Mouse (Mus musculus): Measurements from ENCODE around the gene Pskh1.

The Pskh1 gene

GRCm38 (mm10) chr8:105892432-105892831 is 7.8 kb upstream of the Pskh1 start:
- in situ Hi-C loops (cut with MboI, MseI), result no loop called here

- in situ Hi-C loops (cut with MboI, MseI), result no loop called here
Measured at GRCm38 (mm10) chr8:105893339-105893738, 6.9 kb upstream of the Pskh1 start, which contains the start of gene Nrn1l. TSS of gene Nrn1l (plus strand) at chr8:105893567.

DNA sequence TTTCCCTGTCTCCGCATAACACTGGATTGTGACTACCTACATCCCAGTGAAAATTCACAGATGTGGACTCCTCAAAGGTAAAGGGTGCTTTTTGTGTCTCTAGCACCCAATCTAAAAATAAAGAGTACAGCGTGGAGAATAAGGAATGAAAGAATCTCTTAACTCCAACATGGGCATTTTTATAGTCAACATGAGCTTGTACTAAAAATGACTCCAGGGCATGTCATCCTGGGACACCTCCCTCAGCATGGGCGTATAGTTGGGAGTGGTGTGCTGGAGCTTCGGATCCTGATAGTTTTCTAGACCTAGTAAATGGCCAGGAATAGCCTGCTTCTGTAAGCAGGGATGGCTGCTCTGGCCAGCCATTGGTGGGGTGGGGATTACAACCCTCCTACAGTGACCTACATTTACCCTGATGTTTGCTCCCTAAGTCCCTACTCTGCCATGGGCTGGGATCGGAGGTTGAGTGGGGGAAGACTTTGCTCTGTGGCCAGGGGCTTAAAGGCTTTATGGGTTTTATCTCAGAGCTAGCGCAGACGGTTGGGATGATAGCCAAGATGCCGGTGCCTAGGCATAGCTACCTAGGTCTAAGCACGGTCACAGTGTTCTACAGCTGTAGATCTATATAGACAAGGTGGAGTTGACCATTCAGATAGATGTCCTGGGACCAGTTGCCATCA is 2.3 kb upstream of the Pskh1 start:
- in situ Hi-C loops (cut with MboI, MseI), result no loop called here

GRCm38 (mm10) chr8:105900941-105901616 is 838 bp downstream of the Pskh1 start:
- in situ Hi-C loops (cut with MboI, MseI), result no loop called here

DNA sequence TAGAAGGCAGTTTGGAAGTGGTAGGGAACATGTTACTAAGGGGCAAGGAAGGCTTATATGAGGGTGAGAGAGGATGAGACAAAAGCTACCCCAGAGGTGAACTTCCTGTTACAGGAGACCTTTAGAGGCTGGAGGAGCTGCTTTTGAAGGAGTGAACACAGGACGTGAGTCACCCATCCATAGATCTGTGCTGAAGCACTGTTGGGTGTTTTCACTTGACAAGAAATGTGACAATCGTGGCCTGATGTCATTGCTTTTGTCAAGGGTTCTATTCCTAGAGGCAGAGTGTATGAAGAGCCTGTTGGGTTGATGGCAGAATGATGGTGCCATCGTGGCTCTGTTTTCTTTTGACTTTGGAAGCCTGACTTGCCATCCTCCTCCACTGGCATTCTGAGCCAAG is 19.1 kb downstream of the Pskh1 start:
- in situ Hi-C loops (cut with MboI, MseI), result no loop called here

DNA sequence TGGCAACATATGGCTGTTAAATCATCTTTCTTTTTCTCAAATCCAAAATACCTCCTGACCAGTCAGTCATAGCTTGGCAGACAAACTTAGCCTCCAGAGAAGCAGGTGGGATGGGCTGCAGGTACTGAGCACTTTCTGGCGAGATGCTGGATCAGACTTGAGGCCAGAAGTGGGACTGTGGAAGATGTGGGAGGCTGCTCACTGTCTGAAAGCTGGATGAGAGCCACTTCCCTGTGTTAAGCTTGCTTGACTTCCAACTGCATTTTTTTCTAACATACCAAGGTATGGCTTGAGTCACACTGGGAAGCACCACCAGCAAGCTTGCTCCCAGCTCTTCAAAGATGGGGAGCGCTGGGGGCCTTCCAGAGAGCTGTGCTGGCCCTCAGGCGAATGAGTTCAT is 24.9 kb downstream of the Pskh1 start:
- in situ Hi-C loops (cut with MboI, MseI), result no loop called here

GRCm38 (mm10) chr8:105930602-105931001 is 30.4 kb downstream of the Pskh1 start:
- in situ Hi-C loops (cut with MboI, MseI), result loop anchor here (5.0 kb wide), 2 partner anchors 43 to 218 kb away; no protein-coding TSS in a partner anchor

DNA sequence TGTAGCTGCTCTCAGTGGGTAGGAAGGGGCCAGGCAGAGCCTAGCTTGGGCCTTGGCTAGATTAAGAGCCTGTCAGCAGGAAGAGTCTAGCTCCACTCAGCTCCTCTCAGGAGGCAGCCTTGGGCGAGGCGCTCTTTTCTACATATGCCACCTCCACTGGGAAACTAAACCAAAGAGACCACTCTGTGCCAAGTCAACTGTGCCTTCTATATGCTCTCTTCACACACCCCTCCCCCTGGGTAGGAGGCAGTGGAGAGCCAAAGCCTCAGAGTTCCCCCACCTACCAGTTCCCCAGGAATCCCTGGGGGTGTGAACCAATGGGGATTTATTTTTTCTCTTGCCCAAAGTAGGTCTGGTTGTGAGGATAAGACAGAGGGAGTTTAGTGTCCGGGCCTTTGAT is 31.0 kb downstream of the Pskh1 start:
- in situ Hi-C loops (cut with MboI, MseI), result loop anchor here (5.0 kb wide), 2 partner anchors 44 to 219 kb away; no protein-coding TSS in a partner anchor

DNA sequence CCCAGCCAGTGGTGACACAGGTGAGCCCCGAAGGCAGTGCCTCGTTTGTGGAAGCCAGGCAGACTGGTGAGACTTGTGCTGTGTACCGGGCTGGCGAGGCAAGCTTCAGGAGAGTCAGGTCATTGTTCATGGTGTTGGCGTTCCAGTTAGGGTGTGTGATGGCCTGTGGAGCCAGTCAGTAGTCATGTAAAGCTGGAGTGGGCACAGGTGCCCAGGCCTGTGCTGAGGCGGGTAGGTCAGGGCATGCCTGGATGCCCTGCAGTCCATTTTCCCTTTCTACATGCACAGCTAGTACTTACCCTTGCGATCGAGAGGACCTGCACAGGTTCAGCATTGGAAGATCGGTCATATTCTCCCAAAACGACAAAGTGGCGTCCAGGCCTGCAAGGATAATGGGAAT is 32.3 kb downstream of the Pskh1 start:
- in situ Hi-C loops (cut with MboI, MseI), result loop anchor here (5.0 kb wide), 2 partner anchors 45 to 220 kb away; no protein-coding TSS in a partner anchor

GRCm38 (mm10) chr8:105933762-105934161 is 33.5 kb downstream of the Pskh1 start, which contains the start of gene Ctrl:
TSS of gene Ctrl (minus strand) at chr8:105933862.
- in situ Hi-C loops (cut with MboI, MseI), result loop anchor here (5.0 kb wide), 2 partner anchors 46 to 221 kb away; no protein-coding TSS in a partner anchor

DNA sequence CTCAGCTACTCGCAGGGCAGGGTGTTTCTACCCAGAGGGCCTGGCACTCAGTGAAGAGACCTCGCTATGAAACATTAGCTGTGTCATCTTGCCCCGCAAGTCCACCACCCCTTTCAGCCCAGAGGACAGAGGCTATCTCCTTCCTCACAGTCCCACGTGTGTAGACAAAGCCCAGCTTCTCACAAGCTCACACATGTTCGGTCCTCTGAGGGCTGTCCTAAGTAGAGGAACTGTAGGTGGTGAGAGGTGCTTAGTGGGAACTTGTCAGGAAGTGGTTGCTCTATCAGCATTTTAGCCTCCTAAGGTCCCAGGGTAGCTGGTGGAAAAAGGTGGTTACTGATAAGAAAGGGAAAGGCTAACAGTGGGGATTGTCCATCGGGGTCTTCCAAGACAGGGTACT is 34.9 kb downstream of the Pskh1 start:
- in situ Hi-C loops (cut with MboI, MseI), result loop anchor here in 1 of 2 experiments (5.0 kb wide), 1 partner anchor 223 kb away; no protein-coding TSS in a partner anchor

DNA sequence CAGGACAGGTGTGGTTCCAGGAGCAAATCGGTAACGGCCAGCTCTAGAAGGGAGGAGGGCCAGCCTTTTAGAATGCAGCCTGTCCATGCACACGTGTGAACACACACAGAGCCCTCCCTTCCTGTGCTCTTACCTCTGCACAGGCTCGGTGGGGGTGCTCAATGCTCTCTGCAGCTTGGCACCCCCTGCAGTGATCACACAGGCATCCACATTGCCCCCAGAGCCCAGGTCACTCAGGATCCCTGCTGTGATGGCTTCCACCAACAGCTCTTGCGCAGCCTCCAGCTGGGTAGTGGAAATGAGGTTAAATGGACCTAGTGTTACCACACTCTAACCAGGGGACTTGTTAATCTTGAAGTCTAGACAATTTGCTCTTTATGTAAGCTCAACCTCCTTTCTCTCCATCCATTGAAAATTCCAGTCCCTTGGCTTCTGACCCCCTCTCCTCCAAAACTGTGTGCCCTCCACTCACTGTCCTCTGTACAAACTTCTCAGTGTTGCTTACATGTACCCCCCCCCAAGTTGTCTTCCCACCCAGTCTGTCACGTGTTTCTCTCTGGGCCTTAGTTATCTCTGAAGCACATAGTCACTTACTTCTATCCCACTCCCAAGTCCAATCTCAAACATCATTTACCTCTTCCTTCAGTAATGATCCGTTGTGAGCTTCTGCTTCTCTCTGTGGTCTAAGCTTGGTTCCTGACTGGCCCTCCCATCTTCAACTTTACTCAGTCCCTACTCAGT is 35.8 kb downstream of the Pskh1 start:
- in situ Hi-C loops (cut with MboI, MseI), result loop anchor here in 1 of 2 experiments (5.0 kb wide), 1 partner anchor 224 kb away; no protein-coding TSS in a partner anchor

- in situ Hi-C loops (cut with MboI, MseI), result loop anchor here in 1 of 2 experiments (5.0 kb wide), 1 partner anchor 225 kb away; no protein-coding TSS in a partner anchor
Measured at GRCm38 (mm10) chr8:105936866-105937475, 36.7 kb downstream of the Pskh1 start.

DNA sequence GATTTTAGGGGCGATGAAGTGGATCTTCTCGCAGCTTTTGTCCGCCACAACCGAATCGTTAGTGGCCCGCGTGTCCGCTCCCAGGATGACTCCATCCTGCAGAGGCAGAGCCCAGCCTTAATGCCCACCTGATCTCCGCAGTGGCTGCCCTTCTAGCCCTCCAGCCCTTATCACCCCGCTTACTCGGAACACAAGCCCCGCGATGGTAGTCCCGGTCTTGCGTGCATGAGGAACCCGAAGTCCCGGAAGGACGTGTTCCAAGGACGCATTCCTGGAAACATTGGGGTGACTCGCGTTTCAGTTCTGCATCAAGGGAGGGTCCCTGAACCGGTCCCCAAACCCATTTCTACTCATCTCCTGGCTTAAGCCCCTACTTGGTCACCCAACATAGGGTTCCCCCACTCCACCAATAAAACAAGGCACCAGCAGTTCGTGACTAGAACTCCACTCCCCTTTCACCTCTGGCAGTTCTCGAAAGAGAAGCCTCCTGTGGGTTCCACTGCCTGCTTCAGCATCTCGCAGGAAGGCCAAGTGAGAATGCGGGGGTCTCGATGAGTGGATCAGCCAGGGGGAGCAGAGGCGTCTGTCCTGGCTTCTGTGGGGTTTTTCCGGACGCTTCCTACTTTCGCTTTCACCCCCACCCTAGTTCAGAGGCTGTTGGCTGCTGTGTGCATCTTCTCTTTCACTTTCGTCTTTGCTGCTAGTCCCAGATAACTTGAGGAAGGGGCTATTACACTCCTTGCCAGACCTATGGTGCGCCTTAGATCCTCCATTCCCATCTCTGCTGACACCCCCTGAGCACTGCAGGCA is 37.5 kb downstream of the Pskh1 start:
- in situ Hi-C loops (cut with MboI, MseI), result loop anchor here in 1 of 2 experiments (5.0 kb wide), 1 partner anchor 225 kb away; no protein-coding TSS in a partner anchor

DNA sequence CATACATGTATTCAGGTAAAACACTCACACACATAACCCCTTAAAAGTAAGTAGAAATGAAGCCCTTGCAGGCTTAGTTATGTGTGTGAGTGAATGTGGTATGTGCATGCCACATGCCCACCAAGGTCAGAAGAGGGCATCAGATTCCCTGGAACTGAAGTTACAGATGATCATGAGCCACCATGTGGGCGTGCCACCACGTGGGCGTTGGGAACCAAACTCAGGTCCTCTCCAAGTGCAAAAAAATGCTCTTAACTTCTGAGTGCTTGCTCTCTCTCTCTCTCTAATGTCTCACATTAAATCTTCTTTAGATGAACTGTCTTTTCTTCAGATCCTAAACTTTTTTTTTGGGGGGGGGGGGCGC is 38.0 kb downstream of the Pskh1 start, which contains the start of gene Psmb10:
TSS of gene Psmb10 (minus strand) at position 139 of the 364 bp plus-strand sequence.
- in situ Hi-C loops (cut with MboI, MseI), result loop anchor here in 1 of 2 experiments (5.0 kb wide), 1 partner anchor 226 kb away; no protein-coding TSS in a partner anchor

DNA sequence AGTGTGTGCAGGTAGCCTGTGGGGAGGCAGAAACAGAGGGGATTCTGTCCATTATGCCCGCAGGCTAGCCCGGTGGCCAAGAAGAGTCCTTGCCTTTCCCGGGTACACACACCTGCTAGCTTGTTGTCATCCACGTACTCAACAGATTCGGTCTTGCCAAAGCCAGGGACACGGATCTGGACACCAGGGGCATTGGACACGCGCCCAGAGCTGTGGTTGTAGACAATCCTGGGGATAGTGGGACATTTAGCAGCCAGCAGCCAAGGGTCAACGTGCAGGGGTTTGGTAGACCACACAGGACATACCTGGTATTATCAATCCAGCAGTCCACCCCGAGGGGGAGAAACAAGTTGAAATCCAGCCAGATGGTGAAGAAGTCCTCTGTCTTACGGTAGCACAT is 41.8 kb downstream of the Pskh1 start:
- in situ Hi-C loops (cut with MboI, MseI), result no loop called here

DNA sequence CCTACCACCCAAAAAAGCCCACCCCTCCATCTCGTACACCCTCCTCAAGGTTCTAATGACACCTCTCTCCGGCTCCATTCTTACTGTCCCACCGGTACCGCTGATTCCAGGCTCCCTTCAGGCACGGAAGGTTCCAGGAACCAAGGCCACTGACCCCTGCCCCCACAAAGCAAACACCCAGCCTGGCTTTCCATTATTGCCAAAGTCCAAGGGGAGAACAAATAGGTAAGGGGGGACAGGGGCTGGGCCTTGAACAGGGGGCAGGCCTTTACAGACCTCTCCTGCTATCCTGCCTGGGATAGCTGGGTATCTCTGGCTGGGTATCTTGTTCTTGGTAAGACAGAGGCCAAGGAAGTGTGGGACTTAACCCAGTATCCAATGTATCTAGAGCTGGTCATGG is 42.3 kb downstream of the Pskh1 start:
- in situ Hi-C loops (cut with MboI, MseI), result no loop called here

DNA sequence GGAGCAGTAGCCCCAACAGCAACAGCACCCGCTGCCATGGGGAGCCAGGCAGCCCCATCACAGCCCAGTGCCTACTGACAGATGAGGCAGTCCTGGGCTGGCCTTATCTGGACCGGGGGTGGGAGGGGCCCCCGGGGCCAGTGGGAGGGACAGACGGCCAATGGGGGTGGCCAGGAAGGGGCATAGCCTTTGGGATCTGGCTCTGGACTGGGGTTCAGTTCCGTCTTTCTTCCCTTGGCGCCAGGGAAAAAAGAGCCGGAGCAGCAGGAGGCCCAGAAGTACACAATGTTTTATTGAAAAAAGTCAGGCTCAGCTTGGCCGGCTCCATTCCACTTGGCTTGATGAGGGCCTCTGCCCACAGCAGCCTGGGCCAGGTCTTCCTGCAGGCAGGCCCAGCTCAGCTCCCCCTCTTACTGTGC is 43.1 kb downstream of the Pskh1 start, which contains the start of gene Lcat:
TSS of gene Lcat (minus strand) at position 62 of the 419 bp plus-strand sequence.
- in situ Hi-C loops (cut with MboI, MseI), result no loop called here

DNA sequence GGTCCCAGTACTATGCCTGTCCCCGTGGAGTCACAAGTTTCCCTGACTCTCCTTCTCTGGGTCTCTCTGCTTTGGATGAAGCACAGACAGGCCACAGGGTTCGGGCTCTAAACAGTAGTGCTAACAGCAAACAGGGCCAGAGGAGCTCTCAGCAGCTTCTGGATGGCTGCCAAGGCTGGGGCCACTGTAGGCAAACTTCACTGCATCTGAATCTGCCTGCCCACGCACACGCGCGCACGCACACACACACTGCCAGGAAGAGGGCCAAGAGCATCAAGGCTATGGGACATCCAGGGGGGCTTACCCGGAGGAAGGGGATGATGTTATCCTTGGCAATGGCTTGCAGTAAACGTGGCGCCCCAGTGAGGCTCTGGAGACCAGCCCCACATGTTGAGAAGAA is 49.1 kb downstream of the Pskh1 start:
- in situ Hi-C loops (cut with MboI, MseI), result no loop called here

DNA sequence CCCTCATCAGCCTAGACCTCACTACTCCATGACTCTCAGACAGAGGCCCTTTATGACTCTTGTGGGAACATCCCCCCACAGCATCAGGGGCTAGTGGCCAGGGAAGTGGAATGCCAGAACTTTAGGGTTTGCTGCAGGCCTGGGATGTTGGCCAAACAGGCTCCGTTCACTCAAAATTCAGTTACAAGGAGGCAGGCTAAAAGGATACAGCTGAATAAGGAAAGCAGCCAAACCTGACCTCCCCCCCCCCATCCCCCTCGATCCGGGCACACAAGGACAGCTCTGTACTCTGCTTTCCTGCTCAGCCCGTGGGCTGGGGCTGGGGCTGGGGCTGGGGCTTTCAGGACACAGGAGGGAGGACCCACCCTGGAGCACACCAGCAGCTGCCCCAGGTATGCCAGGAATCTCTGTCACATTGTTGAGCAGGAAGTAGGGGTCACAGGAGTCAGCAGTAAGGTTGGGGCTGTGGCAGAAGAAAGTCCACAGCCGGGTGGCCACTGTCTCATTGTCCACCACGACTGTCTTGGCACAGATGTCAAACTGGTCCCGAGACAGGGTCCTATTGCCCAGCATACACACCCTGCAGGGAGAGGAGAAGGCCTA is 50.9 kb downstream of the Pskh1 start:
- in situ Hi-C loops (cut with MboI, MseI), result no loop called here
